Mouse (Mus musculus) Patski (cell line): ENCODE measurements around the gene Hoxa6. TPM values are rescaled to one million over a fixed set of nuclear protein-coding genes. Genes with fewer than 3 reads are reported as not detected.

ENCODE experiments used
- ATAC-seq: fragments of 100-300 bp; one replicate; pipeline ENCODE4 v1.8.0; 2021
- CTCF ChIA-PET: fragments of 350-600 bp; sonication (Branson Sonifier 250); formaldehyde crosslinking; loops from one replicate; lab custom pipeline; 2022; ENCODE audit warnings: inconsistent platforms; lab: Charles Lee
- POLR2A ChIA-PET: fragments of 350-600 bp; sonication (Branson Sonifier 250); formaldehyde crosslinking; loops from one replicate; lab custom pipeline; 2022; ENCODE audit warnings: antibody characterized with exemption, inconsistent platforms; lab: Charles Lee
- DNase-seq: peaks from one replicate; pipeline ENCODE4 v3.0.0-alpha.2; 2011; ENCODE audit warnings: low read depth, low spot score
- H3K27me3 ChIP-seq: fragments of 371-371 bp; one replicate; pipeline ENCODE4 v1.5.1; 2021
- CTCF ChIP-seq: fragments of 100-300 bp; IDR thresholded peaks from one replicate; pipeline ENCODE4 v1.5.1; 2021
- in situ Hi-C: fragments of 300-500 bp; cut with MboI; formaldehyde crosslinking; loops from 3 replicates; pipeline ENCODE4 v1.11.1; 2018; ENCODE audit warnings: low pct_unique_long_range_greater_than_20kb, mixed read lengths
- polyA plus RNA-seq: library from polyadenylated mRNA; unstranded; gene quantifications from one replicate; pipeline ENCODE4 v1.2.3, GENCODE M21; 2021

Hoxa6 gene
- polyA plus RNA-seq, 1 experiment from 2014 or later: 13.5 TPM

GRCm38 (mm10) chr6:52248638-52249414, 40.3 kb upstream of the Hoxa6 start:
- H3K27me3 ChIP-seq: no peaks in the 10 kb centered on the region
- ChIA-PET POLR2A (interaction anchor here (21.2 kb wide), 1 partner anchor 26 kb away, joined by 778 read pairs; the partner anchor contains the start of genes Gm28308, Hoxa3, Hoxa6 and Hoxa7), CTCF (interaction anchor here (1.2 to 4.4 kb wide), 2 partner anchors 8 kb away, joined by 3 to 27 read pairs; partner anchors contain the start of gene Hoxa10)
- no peak for ATAC-seq
- in situ Hi-C loops: loop anchor here (25.0 kb wide), 1 partner anchor 1262 kb away; no protein-coding TSS in a partner anchor
- DNase-seq: no peak
- no peak for TF ChIP-seq CTCF

DNA sequence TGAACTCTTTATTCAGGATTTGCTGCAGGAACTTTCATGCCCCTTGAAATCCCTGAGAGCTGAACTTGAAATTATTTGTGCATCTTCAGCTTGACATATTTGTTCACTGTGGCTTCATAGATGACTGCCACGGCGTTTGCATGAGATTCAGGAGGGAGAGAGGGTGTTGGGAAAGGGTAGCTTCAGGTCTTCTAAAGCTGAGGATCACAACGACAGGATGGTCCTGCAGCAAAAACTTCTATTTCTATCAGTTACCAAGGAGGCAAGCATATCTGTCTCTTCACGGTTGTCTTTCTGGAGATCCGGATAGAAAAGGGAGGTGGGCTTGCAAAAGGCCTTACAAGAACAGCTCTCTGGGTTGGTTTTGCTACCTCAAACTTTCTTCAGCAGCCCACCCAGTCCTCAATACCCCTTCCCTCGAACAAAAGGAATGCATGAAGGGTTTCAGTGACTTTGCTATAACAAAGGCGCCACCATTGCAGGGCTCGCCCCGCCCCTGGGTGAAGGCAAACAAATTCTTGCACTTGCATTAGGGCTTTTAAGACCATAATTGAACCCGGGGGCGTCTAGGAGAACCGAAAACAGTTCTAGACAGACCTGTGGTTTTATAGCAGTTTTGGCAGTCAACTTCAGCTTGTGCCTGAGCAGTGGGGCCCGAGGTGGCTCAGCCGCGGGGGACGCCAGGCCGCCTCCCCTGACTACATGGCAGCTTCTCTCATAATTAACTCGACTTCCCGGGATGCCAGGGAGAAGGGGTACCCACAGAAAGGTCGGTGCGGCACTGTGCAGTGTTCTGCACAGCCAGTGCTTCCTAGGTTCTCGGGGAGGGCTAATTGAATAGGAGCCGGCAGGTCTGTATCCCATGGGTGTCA, 39.5 kb upstream of the Hoxa6 start:
- ChIA-PET POLR2A (interaction anchor here (0.9 to 21.2 kb wide), 3 partner anchors 9 to 25 kb away, joined by 4 to 778 read pairs (median 6); partner anchors contain the start of genes Gm28308, Hoxa3, Hoxa6 and Hoxa7), CTCF (interaction anchor here (4.4 kb wide), 1 partner anchor 9 kb away, joined by 27 read pairs; no protein-coding TSS in a partner anchor)
- no peak for TF ChIP-seq CTCF
- ATAC-seq (no peak), DNase-seq (no peak)
- in situ Hi-C loops: loop anchor here (25.0 kb wide), 1 partner anchor 1261 kb away; no protein-coding TSS in a partner anchor
- H3K27me3 ChIP-seq: no peaks in the 10 kb centered on the region

DNA sequence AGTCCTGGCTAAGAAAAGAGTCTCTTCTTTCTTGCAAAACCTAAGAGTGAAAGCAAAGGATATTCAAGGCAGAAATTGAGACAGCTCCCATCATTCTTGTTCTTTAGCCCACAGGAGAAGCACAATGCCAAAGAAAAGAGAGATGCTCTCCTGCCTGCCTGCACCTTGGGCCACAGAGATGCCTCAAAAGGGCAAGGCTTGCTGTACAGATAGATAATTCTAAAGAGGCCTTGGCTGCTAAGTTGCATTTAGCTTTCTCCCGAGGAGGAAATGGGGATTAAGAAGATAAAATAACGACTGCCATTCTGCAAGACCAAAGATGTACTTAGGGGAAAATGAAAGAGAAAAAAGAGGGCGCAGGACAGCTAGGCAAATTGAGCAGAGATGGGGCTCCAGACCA, 38.4 kb upstream of the Hoxa6 start:
- TF ChIP-seq CTCF: no peak
- ATAC-seq (peak; percentile 2), DNase-seq (no peak)
- H3K27me3 ChIP-seq: no peaks in the 10 kb centered on the region
- ChIA-PET CTCF (interaction anchor here (1.3 to 4.4 kb wide), 3 partner anchors 10 to 69 kb away, joined by 4 to 27 read pairs (median 5); partner anchors contain the start of gene 5730596B20Rik), POLR2A (interaction anchor here (0.6 to 21.2 kb wide), 5 partner anchors 8 to 590 kb away, joined by 5 to 778 read pairs (median 6); partner anchors contain the start of genes 5730596B20Rik, Gm28308, Hoxa3 and Hoxa6)
- in situ Hi-C loops: loop anchor here (25.0 kb wide), 1 partner anchor 1260 kb away; no protein-coding TSS in a partner anchor

- peak; percentile 56 for ATAC-seq
- in situ Hi-C loops: loop anchor here (25.0 kb wide), 1 partner anchor 1259 kb away; no protein-coding TSS in a partner anchor
- POLR2A ChIA-PET: interaction anchor here (0.6 to 21.2 kb wide), 7 partner anchors 8 to 591 kb away, joined by 4 to 778 read pairs (median 6); partner anchors contain the start of genes 5730596B20Rik, Gm28308, Hoxa13 and Hoxa3
- no peaks in the 10 kb centered on the region for H3K27me3 ChIP-seq
- no peak for DNase-seq
- no peak for TF ChIP-seq CTCF
- CTCF ChIA-PET: interaction anchor here (1.3 to 4.4 kb wide), 3 partner anchors 10 to 69 kb away, joined by 4 to 27 read pairs (median 5); partner anchors contain the start of gene 5730596B20Rik
Measured at GRCm38 (mm10) chr6:52246403-52246803, 37.9 kb upstream of the Hoxa6 start.

GRCm38 (mm10) chr6:52245757-52246142, 37.2 kb upstream of the Hoxa6 start, which contains the start of gene Hoxa11:
TSS of gene Hoxa11 (minus strand) at chr6:52245810.
- no peaks in the 10 kb centered on the region for H3K27me3 ChIP-seq

DNA sequence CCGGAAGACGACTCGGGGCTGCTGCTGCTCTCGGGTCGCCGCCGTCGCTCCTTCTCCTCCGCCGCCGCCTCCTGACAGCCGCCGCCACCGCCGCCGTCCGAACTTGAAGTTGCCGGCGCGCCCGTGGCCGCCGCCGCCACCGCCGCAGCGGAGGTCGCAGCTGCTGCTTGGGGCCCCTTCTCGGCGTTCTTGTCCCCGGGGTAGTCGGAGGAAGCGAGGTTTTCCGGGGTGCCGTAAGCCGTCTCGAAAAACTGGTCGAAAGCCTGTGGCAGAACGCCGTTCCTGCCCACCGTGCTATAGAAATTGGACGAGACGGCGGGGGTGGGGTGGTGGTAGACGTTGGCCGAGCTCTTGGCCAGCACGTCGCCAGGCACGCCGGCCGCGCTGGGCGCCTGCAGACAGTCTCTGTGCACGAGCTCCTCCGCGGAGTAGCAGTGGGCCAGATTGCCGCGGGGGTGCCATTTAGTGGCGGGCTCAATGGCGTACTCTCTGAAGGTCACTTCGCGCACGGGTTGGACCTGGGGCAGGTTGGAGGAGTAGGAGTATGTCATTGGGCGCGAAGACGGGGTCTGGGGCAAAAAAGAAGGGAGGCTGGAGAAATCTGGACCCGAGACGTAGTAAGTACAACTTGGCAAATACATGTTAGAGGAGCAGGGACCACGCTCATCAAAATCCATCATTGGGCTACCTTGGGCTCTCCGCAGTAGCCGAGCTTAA, 36.7 kb upstream of the Hoxa6 start:
- in situ Hi-C loops: loop anchor here (25.0 kb wide), 1 partner anchor 1258 kb away; no protein-coding TSS in a partner anchor
- ChIA-PET POLR2A (interaction anchor here (0.6 to 21.2 kb wide), 7 partner anchors 11 to 72 kb away, joined by 3 to 778 read pairs (median 8); partner anchors contain the start of genes 5730596B20Rik, Gm28308, Hoxa13 and Hoxa3), CTCF (interaction anchor here (1.0 to 4.4 kb wide), 6 partner anchors 9 to 68 kb away, joined by 4 to 27 read pairs (median 5); partner anchors contain the start of genes 5730596B20Rik and Hoxa9)
- no peaks in the 10 kb centered on the region for H3K27me3 ChIP-seq
- TF ChIP-seq CTCF: no peak
- ATAC-seq: no peak
- no peak for DNase-seq

More at GRCm38 (mm10) chr6:52245757-52246142, 37.2 kb upstream of the Hoxa6 start, which contains the start of gene Hoxa11:
- in situ Hi-C loops: loop anchor here (25.0 kb wide), 1 partner anchor 1258 kb away; no protein-coding TSS in a partner anchor
- TF ChIP-seq CTCF: no peak
- ChIA-PET POLR2A (interaction anchor here (1.1 to 21.2 kb wide), 6 partner anchors 11 to 73 kb away, joined by 4 to 778 read pairs (median 9); partner anchors contain the start of genes 5730596B20Rik, Gm28308, Hoxa13 and Hoxa3), CTCF (interaction anchor here (1.0 to 4.4 kb wide), 6 partner anchors 10 to 68 kb away, joined by 4 to 27 read pairs (median 5); partner anchors contain the start of genes 5730596B20Rik and Hoxa9)
- DNase-seq (no peak), ATAC-seq (peak; percentile 22)

GRCm38 (mm10) chr6:52244471-52245039, 36.0 kb upstream of the Hoxa6 start:
- H3K27me3 ChIP-seq: no peaks in the 10 kb centered on the region
- TF ChIP-seq CTCF: no peak
- in situ Hi-C loops: loop anchor here (25.0 kb wide), 1 partner anchor 1257 kb away; no protein-coding TSS in a partner anchor
- CTCF ChIA-PET: interaction anchor here (1.0 to 4.4 kb wide), 3 partner anchors 9 to 33 kb away, joined by 5 to 27 read pairs (median 6); no protein-coding TSS in a partner anchor
- POLR2A ChIA-PET: interaction anchor here (0.6 to 21.2 kb wide), 5 partner anchors 12 to 710 kb away, joined by 3 to 778 read pairs (median 3); partner anchors contain the start of genes Gm28308, Hoxa3, Hoxa6 and Hoxa7
- ATAC-seq (no peak), DNase-seq (no peak)

- in situ Hi-C loops: loop anchor here (25.0 kb wide), 1 partner anchor 1256 kb away; no protein-coding TSS in a partner anchor
- ChIA-PET POLR2A (interaction anchor here (21.2 kb wide), 1 partner anchor 21 kb away, joined by 778 read pairs; the partner anchor contains the start of genes Gm28308, Hoxa3, Hoxa6 and Hoxa7), CTCF (interaction anchor here (0.7 to 1.1 kb wide), 2 partner anchors 14 to 20 kb away, joined by 3 to 4 read pairs; no protein-coding TSS in a partner anchor)
- ATAC-seq (no peak), DNase-seq (no peak)
- no peaks in the 10 kb centered on the region for H3K27me3 ChIP-seq
- no peak for TF ChIP-seq CTCF
Measured at GRCm38 (mm10) chr6:52243681-52244121, 35.2 kb upstream of the Hoxa6 start.
